Mouse (Mus musculus) olfactory bulb, adult 2 months (tissue): ENCODE data around the gene Sox4.

ENCODE experiments used
- CTCF ChIP-seq: fragments of 200-500 bp; IDR thresholded peaks from 2 replicates; pipeline ENCODE4 v1.5.1; 2012; ENCODE audit warnings: low read depth, mild to moderate bottlenecking, low read length, moderate library complexity; ENCODE audit not compliant: insufficient read depth
- POLR2A ChIP-seq: fragments of 200-500 bp; IDR thresholded peaks from 2 replicates; pipeline ENCODE4 v1.6.1; 2012; ENCODE audit warnings: mild to moderate bottlenecking, low read depth, low read length, moderate library complexity; ENCODE audit not compliant: insufficient read depth

DNA sequence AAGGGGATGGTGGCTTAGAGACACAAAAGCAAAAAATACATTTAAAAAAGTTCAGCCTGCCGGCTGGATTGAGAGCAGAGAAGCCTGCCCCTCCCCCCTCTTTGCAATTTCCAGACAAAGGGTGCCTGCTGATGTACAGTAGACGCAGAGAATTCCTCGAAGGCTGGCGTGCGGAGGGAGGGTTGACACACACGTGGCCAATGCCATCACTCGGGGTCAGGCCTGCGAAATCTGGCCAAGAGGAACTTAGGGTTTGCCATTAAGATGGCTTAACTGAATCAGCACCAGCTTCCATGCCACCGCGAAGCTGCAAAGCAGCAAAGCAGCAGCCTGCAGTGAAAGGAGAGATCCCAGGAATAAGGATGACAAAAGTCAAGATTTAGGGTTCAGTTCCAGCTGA, 5.0 kb downstream of the Sox4 start:
- TF ChIP-seq POLR2A (no peak), CTCF (no peak)
